Mouse (Mus musculus): ENCODE results near the gene Tymp.

GRCm38 (mm10) chr15:89377938-89378828, 1.3 kb upstream of the Tymp start:
- no peak for TF ChIP-seq POLR2A (IDR thresholded peaks at IDR 0.05; ENCODE audit: low read depth, low read length)
- no peak for TF ChIP-seq CTCF (IDR thresholded peaks at IDR 0.05; ENCODE audit: extremely low read depth, insufficient read depth, insufficient read length, insufficient replicate concordance)
